Mouse (Mus musculus) layer of hippocampus, adult 8-10 months (tissue): ENCODE measurements around the gene Hap1. TPM values are rescaled to one million over a fixed set of nuclear protein-coding genes. Genes with fewer than 3 reads are reported as not detected.
"Not testable (repeated sequence)": the region's sequence is repeated elsewhere in the genome, so short reads cannot be mapped to it uniquely, and the experiment has no call there.

ENCODE experiments used
- DNase-seq, 2 experiments: peaks; one replicate each; pipeline ENCODE4 v3.0.0; 2022; ENCODE audit warnings: low spot score in 2 of 2
- total RNA-seq, 4 experiments: library from RNA; stranded (reverse); gene quantifications; 2 replicates each; pipeline ENCODE4 v1.2.4; 2022

The Hap1 gene
- total RNA-seq, 4 experiments from 2014 or later = 164 to 201 (median 183) TPM

GRCm38 (mm10) chr11:100391081-100391883 lies 35.4 kb upstream of the Hap1 start:
- peak in 1 of 2 experiments; percentile 34 for DNase-seq

- no peak for DNase-seq
Measured at GRCm38 (mm10) chr11:100389931-100390445, 34.1 kb upstream of the Hap1 start.

GRCm38 (mm10) chr11:100388588-100388987 lies 32.7 kb upstream of the Hap1 start:
- DNase-seq = no peak

- DNase-seq = no peak
Measured at GRCm38 (mm10) chr11:100387589-100388375, 31.9 kb upstream of the Hap1 start.

GRCm38 (mm10) chr11:100387111-100387510 lies 31.2 kb upstream of the Hap1 start:
- DNase-seq = no peak

- no peak for DNase-seq
Measured at GRCm38 (mm10) chr11:100386586-100386985, 30.7 kb upstream of the Hap1 start.

DNA sequence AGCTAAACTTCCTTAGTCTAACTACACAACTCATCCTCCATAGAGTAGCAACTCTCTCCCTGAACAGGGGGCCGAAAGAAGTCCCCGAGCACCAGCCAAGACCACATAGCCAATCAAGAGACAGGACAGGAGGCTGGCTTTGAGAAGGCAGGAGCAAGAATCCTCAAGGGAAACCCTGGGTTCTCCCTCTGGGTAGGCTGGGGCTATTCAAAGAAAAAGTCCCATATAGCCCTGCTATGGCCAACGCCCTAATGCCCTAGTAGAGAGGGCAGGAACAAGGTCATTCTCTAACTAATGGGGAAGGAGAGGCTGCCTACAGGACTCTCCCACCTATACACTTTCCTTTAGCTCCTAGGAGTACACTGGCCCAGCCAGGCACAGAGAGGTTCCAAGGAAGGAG lies 29.1 kb upstream of the Hap1 start:
- DNase-seq = no peak

GRCm38 (mm10) chr11:100382682-100383081 lies 26.8 kb upstream of the Hap1 start:
- no peak for DNase-seq

DNA sequence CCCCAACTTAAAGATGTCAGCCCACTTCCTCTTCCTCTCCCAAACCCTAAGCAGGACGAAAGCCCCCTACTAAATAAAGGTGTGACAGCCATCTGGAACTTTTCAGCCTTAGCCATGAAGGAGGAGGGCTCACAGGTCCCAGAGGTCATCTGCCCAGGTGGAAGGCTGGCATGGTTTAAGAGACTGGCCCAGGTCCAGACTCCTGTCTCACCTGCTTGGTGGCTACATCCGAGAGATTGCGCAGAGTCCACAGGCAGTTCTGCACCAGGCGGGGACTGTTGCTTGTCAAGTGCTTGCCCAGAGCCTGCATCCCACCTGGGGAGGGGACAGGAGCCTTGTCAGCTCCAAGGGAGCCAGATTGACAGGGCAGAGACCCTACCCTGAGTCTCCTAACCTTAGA lies 23.4 kb upstream of the Hap1 start:
- no peak for DNase-seq

DNA sequence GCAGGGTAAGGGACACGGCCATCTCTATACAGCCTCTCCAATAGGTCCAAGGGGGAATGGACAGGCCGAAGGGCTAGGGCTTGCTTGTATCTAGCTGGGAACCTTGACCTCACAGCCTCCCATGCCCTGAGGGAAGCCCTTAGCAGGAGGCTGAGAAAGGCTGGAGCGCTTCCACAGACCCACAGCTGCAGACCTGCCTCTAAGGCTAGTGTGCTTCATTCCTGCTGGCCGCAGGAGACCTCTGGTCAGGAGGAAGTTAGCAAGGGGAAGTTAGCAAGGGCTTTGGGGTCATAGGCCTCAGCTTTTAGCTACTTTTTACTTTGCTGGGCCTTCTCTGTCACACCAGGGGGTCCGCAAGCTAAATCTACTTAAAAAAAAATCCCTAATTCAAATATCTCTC lies 22.5 kb upstream of the Hap1 start:
- no peak for DNase-seq

- no peak for DNase-seq
Measured at GRCm38 (mm10) chr11:100377989-100378388, 22.1 kb upstream of the Hap1 start.

- DNase-seq = no peak
Measured at GRCm38 (mm10) chr11:100376746-100377389, 20.9 kb upstream of the Hap1 start.

DNA sequence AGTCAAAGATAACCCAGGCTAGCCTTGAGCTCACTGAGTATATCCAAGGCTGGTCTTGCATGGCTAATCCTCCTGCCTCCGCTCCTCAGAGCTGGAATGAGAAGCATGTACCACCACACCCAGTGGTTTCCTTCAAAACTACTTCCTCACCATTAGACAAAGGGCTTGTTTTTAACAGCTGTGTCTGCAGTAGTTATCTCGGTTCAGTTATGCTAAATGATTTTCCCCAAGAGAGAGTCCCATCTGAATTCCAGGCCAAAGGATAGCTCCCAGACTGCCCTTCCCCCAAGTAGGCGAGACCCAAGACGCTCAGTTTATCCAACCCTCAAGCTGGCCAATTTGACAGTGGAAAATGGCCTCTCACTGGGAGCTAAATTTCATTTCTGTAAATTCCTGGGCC lies 20.1 kb upstream of the Hap1 start:
- DNase-seq = no peak

- DNase-seq = no peak
Measured at GRCm38 (mm10) chr11:100375127-100375526, 19.2 kb upstream of the Hap1 start.

DNA sequence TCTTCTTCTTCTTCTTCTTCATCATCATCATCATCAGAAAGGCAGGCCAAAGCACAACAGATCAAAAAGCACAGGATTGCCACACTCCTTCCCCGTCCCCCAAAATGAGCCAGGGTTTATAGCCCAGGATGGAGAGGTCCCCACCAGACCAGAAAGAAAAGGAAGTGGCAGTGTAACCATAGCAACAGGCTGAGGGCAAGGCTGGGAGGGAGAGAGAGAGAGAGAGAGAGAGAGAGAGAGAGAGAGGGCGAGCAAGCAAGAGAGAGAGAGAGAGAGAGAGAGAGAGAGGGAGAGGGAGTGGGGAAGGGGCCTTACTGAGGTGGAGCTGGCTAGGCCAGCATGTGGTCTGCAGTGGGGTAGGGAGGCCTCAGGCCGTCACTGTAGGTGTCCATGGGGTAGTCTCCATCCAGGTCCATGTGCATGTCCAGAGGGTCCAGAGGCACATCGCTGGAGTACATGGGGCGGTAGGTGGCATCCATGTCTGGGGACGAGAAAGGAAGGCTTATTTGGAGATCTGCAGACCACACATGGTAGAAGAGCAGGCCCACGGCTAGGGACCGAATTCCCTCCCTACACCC lies 16.1 kb upstream of the Hap1 start:
- no peak for DNase-seq

DNA sequence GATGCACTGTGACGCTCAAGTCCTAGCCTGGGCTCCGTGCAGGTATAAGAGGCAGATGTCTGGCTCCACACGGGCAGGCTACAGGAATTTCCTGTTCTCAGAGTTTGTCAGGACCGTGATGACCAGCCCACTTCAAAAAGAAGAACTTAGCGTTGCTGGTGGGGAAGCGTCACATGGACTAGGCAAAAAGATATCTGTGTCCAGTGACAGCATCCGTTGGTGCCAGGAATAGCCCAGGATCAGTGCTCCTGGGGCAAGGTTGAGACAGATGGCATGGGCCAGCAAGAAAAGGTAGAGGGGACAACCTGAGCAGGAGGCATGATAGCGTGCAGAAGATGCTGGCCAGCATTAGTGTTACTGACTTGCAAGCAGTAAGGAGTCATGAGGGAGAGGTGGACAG lies 13.9 kb upstream of the Hap1 start:
- DNase-seq = no peak

- DNase-seq = no peak
Measured at GRCm38 (mm10) chr11:100369145-100369544, 13.2 kb upstream of the Hap1 start.

GRCm38 (mm10) chr11:100362979-100363562 lies 7.1 kb upstream of the Hap1 start:
- peak in 1 of 2 experiments; percentile 46 for DNase-seq

- peak in 1 of 2 experiments; percentile 84 for DNase-seq
Measured at GRCm38 (mm10) chr11:100362209-100362978, 6.5 kb upstream of the Hap1 start.

DNA sequence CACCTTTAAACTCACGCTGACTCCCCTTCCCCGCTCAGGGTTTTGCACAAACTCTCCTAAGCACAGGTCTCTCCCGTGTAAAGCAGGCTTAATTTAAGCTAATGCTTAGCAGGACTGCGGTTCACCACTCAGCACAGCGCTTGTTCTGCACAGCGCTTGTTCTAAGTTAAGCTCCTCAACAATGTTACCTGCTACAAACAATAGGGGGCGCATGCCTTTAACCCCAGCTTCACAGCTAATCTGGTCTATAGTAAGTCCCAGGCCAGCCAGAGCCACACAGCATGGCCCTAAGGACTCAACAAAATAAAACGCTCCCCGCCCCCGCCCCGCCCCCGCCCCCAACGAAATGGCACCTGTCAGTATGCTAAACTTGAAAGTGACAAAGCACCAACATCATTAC lies 5.1 kb upstream of the Hap1 start:
- not testable (repeated sequence) for DNase-seq
